Mouse (Mus musculus) intestine, postnatal 0 days (tissue): ENCODE measurements around the gene Ttbk1. TPM values are rescaled to one million over a fixed set of nuclear protein-coding genes. Genes with fewer than 3 reads are reported as not detected.

Source experiments
- ATAC-seq: fragments of 200-750 bp; cut with Nextera tagmentation; 2 replicates; pipeline ENCODE4 v1.8.0; 2017; ENCODE audit warnings: mild to moderate bottlenecking, moderate TSS enrichment, moderate library complexity
- H3K27ac ChIP-seq: fragments of 300-500 bp; sonication (generic); 2 replicates; pipeline ENCODE4 v1.5.1; 2014; ENCODE audit warnings: mild to moderate bottlenecking, low read depth, low read length, moderate library complexity
- H3K27me3 ChIP-seq: fragments of 300-500 bp; sonication (generic); replicated peaks from 2 replicates; pipeline ENCODE4 v1.6.1; 2014; ENCODE audit warnings: low read length, mixed read lengths; ENCODE audit not compliant: control insufficient read depth, insufficient read depth
- H3K36me3 ChIP-seq: fragments of 300-500 bp; sonication (generic); 2 replicates; pipeline ENCODE4 v1.6.1; 2014; ENCODE audit warnings: mild to moderate bottlenecking, moderate library complexity; ENCODE audit not compliant: control insufficient read depth, insufficient read depth
- H3K4me1 ChIP-seq: fragments of 300-500 bp; sonication (generic); replicated peaks from 2 replicates; pipeline ENCODE4 v1.6.1; 2014; ENCODE audit warnings: antibody characterized with exemption, low read length, mixed read lengths; ENCODE audit not compliant: control insufficient read depth, insufficient read depth
- H3K4me2 ChIP-seq: fragments of 300-500 bp; sonication (generic); replicated peaks from 2 replicates; pipeline ENCODE4 v1.6.1; 2014; ENCODE audit warnings: low read depth, mild to moderate bottlenecking, moderate library complexity
- H3K4me3 ChIP-seq: fragments of 300-500 bp; sonication (generic); 2 replicates; pipeline ENCODE4 v1.5.1; 2014; ENCODE audit warnings: low read depth, low read length
- H3K9ac ChIP-seq: fragments of 300-500 bp; sonication (generic); 2 replicates; pipeline ENCODE4 v1.6.1; 2014; ENCODE audit warnings: mild to moderate bottlenecking, low read depth, low read length
- H3K9me3 ChIP-seq: fragments of 300-500 bp; sonication (generic); 2 replicates; pipeline ENCODE4 v1.6.1; 2016; ENCODE audit warnings: mixed run types; ENCODE audit not compliant: control insufficient read depth
- CTCF ChIP-seq: sonication (generic); IDR thresholded peaks from 2 replicates; pipeline ENCODE4 v1.5.1; 2016; ENCODE audit warnings: low read depth, mild to moderate bottlenecking, control low read depth, antibody characterized with exemption, moderate library complexity
- WGBS: fragments of 180-500 bp; shearing (Covaris S2); extraction: QIAGEN DNeasy Blood & Tissue Kit; methylation state at CpG from one replicate; pipeline ENCODE4 v1.1.7; 2014; 5-methylcytosine and 5-hydroxymethylcytosine counted together
- polyA plus RNA-seq: library from polyadenylated mRNA; unstranded; fragments of >200 nt; fragmentation: Nextera tagmentation; extraction: Ambion mirVana; gene quantifications from 2 replicates; pipeline ENCODE4 v1.2.1, GENCODE M21; 2015

The Ttbk1 gene
- polyA plus RNA-seq, 1 experiment from 2014 or later: 0.09 TPM

GRCm38 (mm10) chr17:46519971-46520370 lies 32.5 kb upstream of the Ttbk1 start:
- Histone ChIP-seq H3K4me3 (no peak overlapping the region), H3K9me3 (no peaks in the 10 kb centered on the region), H3K27me3 (0 out of 2 replicates have a peak, but pooled peaks cover 6% of the 10 kb centered on the region), H3K36me3 (no peaks in the 10 kb centered on the region), H3K4me2 (no peak overlapping the region; the same call in 1 of the 2 replicates), H3K9ac (no peak overlapping the region), H3K4me1 (no peaks in the 10 kb centered on the region), H3K27ac (no peak overlapping the region)
- 55% methylated on average over 10 of the region's 10 CpGs for WGBS
- TF ChIP-seq CTCF: no peak
- no peak for ATAC-seq

DNA sequence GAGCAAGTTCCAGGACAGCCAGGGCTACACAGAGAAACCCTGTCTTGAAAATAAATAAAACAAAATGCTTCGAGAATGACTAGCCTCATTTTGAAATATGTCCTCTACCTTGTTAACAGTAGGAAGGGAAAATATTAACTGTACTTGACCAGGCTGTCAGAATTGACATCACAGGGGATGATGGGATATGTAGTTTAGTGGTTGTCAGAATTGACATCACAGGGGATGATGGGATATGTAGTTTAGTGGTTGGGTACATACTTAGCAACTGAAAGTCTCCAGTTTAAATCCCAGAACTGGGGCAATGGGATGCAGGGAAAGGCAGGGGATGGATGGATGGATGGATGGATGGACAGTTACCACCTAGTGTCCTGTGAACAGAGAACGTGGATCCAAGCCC lies 25.9 kb upstream of the Ttbk1 start:
- no peak overlapping the region for H3K4me2 ChIP-seq
- no peaks in the 10 kb centered on the region for H3K9me3 ChIP-seq
- H3K9ac ChIP-seq: no peak overlapping the region
- WGBS: 61% methylated on average over 2 of the region's 2 CpGs
- no peak; the same call in 1 of the 2 replicates for ATAC-seq
- no peaks in the 10 kb centered on the region for H3K4me1 ChIP-seq
- H3K27ac ChIP-seq: no peak overlapping the region
- TF ChIP-seq CTCF: no peak
- H3K36me3 ChIP-seq: no peaks in the 10 kb centered on the region
- no peak overlapping the region for H3K4me3 ChIP-seq
- H3K27me3 ChIP-seq: no peaks in the 10 kb centered on the region

DNA sequence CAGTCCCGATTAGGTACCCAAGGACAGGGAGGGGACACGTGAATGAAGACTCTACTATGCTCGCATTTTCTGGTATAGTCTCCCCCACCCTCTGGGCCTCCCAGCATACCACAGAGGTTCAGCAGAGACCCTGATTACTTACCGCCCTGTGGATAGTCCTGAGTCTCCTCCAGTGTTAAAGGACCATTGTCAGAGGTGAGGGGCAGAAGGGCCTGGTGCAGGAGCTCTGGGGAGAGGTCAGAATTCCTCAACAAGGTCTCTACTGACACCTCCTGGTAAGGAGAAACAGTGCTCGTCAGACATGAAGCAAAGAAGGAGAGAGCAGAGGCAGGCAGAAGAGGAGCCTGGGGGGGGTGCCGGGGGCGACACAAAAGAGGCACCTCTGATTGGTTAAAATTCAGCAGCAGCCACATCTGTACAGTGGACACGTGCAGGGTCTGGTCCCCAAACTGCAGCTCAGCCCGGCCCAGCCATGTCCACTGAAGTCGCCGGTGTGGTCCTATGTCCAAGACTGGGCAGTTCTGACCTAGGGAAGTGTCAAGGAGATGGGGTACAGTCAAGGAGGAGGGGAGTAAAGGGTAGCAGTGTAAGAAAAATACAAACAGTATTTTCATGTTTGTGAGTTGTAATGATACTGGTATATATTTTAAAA lies 23.7 kb upstream of the Ttbk1 start:
- Histone ChIP-seq H3K27me3 (no peaks in the 10 kb centered on the region), H3K4me2 (no peak overlapping the region), H3K27ac (no peak overlapping the region), H3K9ac (no peak overlapping the region), H3K36me3 (no peaks in the 10 kb centered on the region; the same call in 1 of the 2 replicates), H3K9me3 (no peaks in the 10 kb centered on the region), H3K4me1 (no peaks in the 10 kb centered on the region), H3K4me3 (no peak overlapping the region)
- ATAC-seq: no peak
- 52% methylated on average over 11 of the region's 11 CpGs for WGBS
- peak; percentile 76 for TF ChIP-seq CTCF

DNA sequence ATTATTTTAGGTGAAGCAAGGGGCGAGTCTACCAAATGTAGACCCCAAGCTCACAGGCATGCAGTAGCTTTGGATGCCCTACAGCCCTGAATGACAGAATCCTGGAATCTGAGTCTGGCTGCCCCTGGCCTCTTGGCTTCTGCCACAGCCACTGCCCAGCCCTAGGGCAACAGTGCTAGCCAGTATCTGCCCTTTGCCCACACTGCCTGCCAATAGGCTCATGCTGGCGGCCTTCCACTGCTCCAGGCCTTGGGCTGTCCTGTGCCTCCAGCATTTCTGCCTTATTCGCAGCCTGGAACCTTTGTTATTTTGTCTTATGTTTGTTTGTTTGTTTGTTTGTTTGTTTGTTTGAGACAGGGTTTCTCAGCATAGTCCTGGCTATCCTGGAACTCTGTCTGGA lies 18.1 kb upstream of the Ttbk1 start:
- Histone ChIP-seq H3K27ac (no peak overlapping the region), H3K9ac (no peak overlapping the region), H3K27me3 (no peaks in the 10 kb centered on the region), H3K36me3 (no peaks in the 10 kb centered on the region; the same call in 1 of the 2 replicates), H3K4me3 (no peak overlapping the region), H3K9me3 (no peaks in the 10 kb centered on the region), H3K4me2 (no peak overlapping the region), H3K4me1 (no peaks in the 10 kb centered on the region)
- no peak for TF ChIP-seq CTCF
- no peak for ATAC-seq
- WGBS: 86% methylated on average over 3 of the region's 3 CpGs

GRCm38 (mm10) chr17:46503847-46504638 lies 16.6 kb upstream of the Ttbk1 start:
- 70% methylated on average over 14 of the region's 14 CpGs for WGBS
- ATAC-seq: no peak
- H3K4me2 ChIP-seq: no peak overlapping the region
- no peaks in the 10 kb centered on the region for H3K4me1 ChIP-seq
- H3K9ac ChIP-seq: no peak overlapping the region
- no peaks in the 10 kb centered on the region for H3K9me3 ChIP-seq
- H3K36me3 ChIP-seq: no peaks in the 10 kb centered on the region; the same call in 1 of the 2 replicates
- H3K4me3 ChIP-seq: no peak overlapping the region
- H3K27me3 ChIP-seq: no peaks in the 10 kb centered on the region
- H3K27ac ChIP-seq: no peak overlapping the region
- TF ChIP-seq CTCF: no peak

DNA sequence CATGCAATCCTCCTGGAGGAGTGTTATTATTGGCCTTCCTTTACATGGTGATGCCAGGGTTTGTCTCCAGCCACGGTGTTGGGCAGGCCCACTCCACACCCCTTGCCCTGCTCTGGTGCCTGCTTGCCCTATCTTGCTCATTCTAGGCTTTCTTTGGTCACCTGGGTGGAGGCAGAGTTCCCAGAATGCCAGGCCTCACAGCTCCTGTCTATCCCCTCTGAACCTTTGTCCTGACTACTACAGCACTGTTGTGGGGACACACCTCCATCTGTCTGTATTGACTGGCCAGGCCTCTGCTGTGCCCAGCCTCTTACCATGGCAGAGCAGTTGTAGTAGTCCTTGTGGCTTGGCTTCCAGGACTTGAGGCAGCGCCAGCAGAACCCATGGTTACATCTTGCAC lies 15.3 kb upstream of the Ttbk1 start:
- Histone ChIP-seq H3K4me1 (no peaks in the 10 kb centered on the region), H3K27ac (no peak overlapping the region), H3K4me2 (no peak overlapping the region), H3K9ac (no peak overlapping the region), H3K27me3 (no peaks in the 10 kb centered on the region), H3K4me3 (no peak overlapping the region), H3K36me3 (peaks cover 4% of the 10 kb centered on the region; the same call in 1 of the 2 replicates), H3K9me3 (no peaks in the 10 kb centered on the region)
- no peak for TF ChIP-seq CTCF
- 87% methylated on average over 2 of the region's 2 CpGs for WGBS
- ATAC-seq: no peak
